Mouse (Mus musculus) midbrain, postnatal 0 days (tissue): ENCODE measurements around the gene Nostrin. TPM values are rescaled to one million over a fixed set of nuclear protein-coding genes. Genes with fewer than 3 reads are reported as not detected.

Experiments used
- ATAC-seq: fragments of 200-750 bp; cut with Nextera tagmentation; 2 replicates; pipeline ENCODE4 v1.8.0; 2017; ENCODE audit warnings: moderate number of reproducible peaks, mild to moderate bottlenecking, moderate TSS enrichment, moderate library complexity; ENCODE audit not compliant: low FRiP score
- DNase-seq: peaks from one replicate; pipeline ENCODE4 v3.0.0-alpha.2; 2015; ENCODE audit warnings: low spot score
- H3K27ac ChIP-seq: fragments of 300-500 bp; sonication (generic); 2 replicates; pipeline ENCODE4 v1.5.1; 2014; ENCODE audit warnings: low read depth, mild to moderate bottlenecking, low read length, mixed read lengths
- H3K27me3 ChIP-seq: fragments of 300-500 bp; sonication (generic); 2 replicates; pipeline ENCODE4 v1.6.1; 2014; ENCODE audit warnings: low read length, control low read depth, mixed read lengths; ENCODE audit not compliant: insufficient read depth
- H3K36me3 ChIP-seq: fragments of 300-500 bp; sonication (generic); 2 replicates; pipeline ENCODE4 v1.6.1; 2014; ENCODE audit warnings: low read length, control low read depth, mixed read lengths; ENCODE audit not compliant: insufficient read depth
- H3K4me1 ChIP-seq: fragments of 300-500 bp; sonication (generic); 2 replicates; pipeline ENCODE4 v1.6.1; 2014; ENCODE audit warnings: mild to moderate bottlenecking, control low read depth, antibody characterized with exemption, low read length, mixed read lengths; ENCODE audit not compliant: insufficient read depth
- H3K4me2 ChIP-seq: fragments of 300-500 bp; sonication (generic); 2 replicates; pipeline ENCODE4 v1.6.1; 2014; ENCODE audit warnings: low read depth, mild to moderate bottlenecking, low read length, mixed read lengths; ENCODE audit not compliant: poor library complexity, severe bottlenecking
- H3K4me3 ChIP-seq: fragments of 300-500 bp; sonication (generic); 2 replicates; pipeline ENCODE4 v1.5.1; 2014; ENCODE audit warnings: low read depth, mild to moderate bottlenecking, low read length, moderate library complexity
- H3K9ac ChIP-seq: fragments of 300-500 bp; sonication (generic); replicated peaks from 2 replicates; pipeline ENCODE4 v1.6.1; 2014; ENCODE audit warnings: mild to moderate bottlenecking, low read length, moderate library complexity, mixed read lengths; ENCODE audit not compliant: poor library complexity, severe bottlenecking
- H3K9me3 ChIP-seq: fragments of 300-500 bp; sonication (generic); 2 replicates; pipeline ENCODE4 v1.6.1; 2016; ENCODE audit warnings: low read length, control low read depth
- CTCF ChIP-seq: IDR thresholded peaks from 2 replicates; pipeline ENCODE4 v1.5.1; 2016; ENCODE audit warnings: antibody characterized with exemption, mild to moderate bottlenecking
- WGBS: fragments of 180-500 bp; shearing (Covaris S2); extraction: QIAGEN DNeasy Blood & Tissue Kit; methylation state at CpG from one replicate; pipeline ENCODE4 v1.1.7; 2014; 5-methylcytosine and 5-hydroxymethylcytosine counted together
- polyA plus RNA-seq: library from polyadenylated mRNA; unstranded; fragments of >200 nt; fragmentation: Nextera tagmentation; extraction: Ambion mirVana; gene quantifications from 2 replicates; pipeline ENCODE4 v1.2.1, GENCODE M21; 2015
- total RNA-seq: library from RNA; depleted of rRNA; stranded (reverse); fragments of >200 nt; gene quantifications from 2 replicates; pipeline ENCODE4 v1.2.3, GENCODE M21; 2014

The Nostrin gene
- total and polyA plus RNA-seq, 2 experiments from 2014 or later, result 2.2 to 6.1 TPM

- Histone ChIP-seq H3K9ac (no peak overlapping the region), H3K4me3 (no peak overlapping the region), H3K4me2 (no peak overlapping the region), H3K4me1 (no peaks in the 10 kb centered on the region), H3K9me3 (no peaks in the 10 kb centered on the region), H3K36me3 (no peaks in the 10 kb centered on the region), H3K27ac (no peak overlapping the region), H3K27me3 (no peaks in the 10 kb centered on the region)
- DNase-seq (no peak), ATAC-seq (no peak)
- 66% methylated on average over 3 of the region's 3 CpGs for WGBS
- TF ChIP-seq CTCF, result no peak
These were observed 3.6 kb upstream of the Nostrin start for GRCm38 (mm10) chr2:69132046-69132445.

- Histone ChIP-seq H3K27ac (no peak overlapping the region), H3K4me1 (no peaks in the 10 kb centered on the region), H3K9me3 (no peaks in the 10 kb centered on the region), H3K27me3 (no peaks in the 10 kb centered on the region), H3K4me3 (no peak overlapping the region), H3K9ac (no peak overlapping the region), H3K36me3 (no peaks in the 10 kb centered on the region), H3K4me2 (no peak overlapping the region)
- WGBS, result 41% methylated on average over 5 of the region's 5 CpGs
- DNase-seq (no peak), ATAC-seq (no peak)
- TF ChIP-seq CTCF, result no peak
These were observed 3.0 kb upstream of the Nostrin start for GRCm38 (mm10) chr2:69132488-69133040.

- H3K36me3 ChIP-seq, result no peaks in the 10 kb centered on the region
- no peaks in the 10 kb centered on the region for H3K27me3 ChIP-seq
- no peaks in the 10 kb centered on the region for H3K4me1 ChIP-seq
- WGBS, result 81% methylated on average over 1 of the region's 1 CpGs
- no peak for TF ChIP-seq CTCF
- H3K27ac ChIP-seq, result no peak overlapping the region
- H3K4me3 ChIP-seq, result no peak overlapping the region
- H3K9me3 ChIP-seq, result no peaks in the 10 kb centered on the region
- ATAC-seq (no peak), DNase-seq (no peak)
- H3K4me2 ChIP-seq, result no peak overlapping the region
- no peak overlapping the region for H3K9ac ChIP-seq
These were observed 1.4 kb upstream of the Nostrin start for GRCm38 (mm10) chr2:69134186-69134585.

- Histone ChIP-seq H3K4me3 (no peak overlapping the region), H3K4me2 (no peak overlapping the region), H3K27me3 (no peaks in the 10 kb centered on the region), H3K36me3 (no peaks in the 10 kb centered on the region), H3K9ac (no peak overlapping the region), H3K9me3 (no peaks in the 10 kb centered on the region), H3K27ac (no peak overlapping the region), H3K4me1 (no peaks in the 10 kb centered on the region)
- DNase-seq, result no peak
- no peak for TF ChIP-seq CTCF
- 70% methylated on average over 9 of the region's 9 CpGs for WGBS
- ATAC-seq, result no peak
These were observed 663 bp upstream of the Nostrin start for GRCm38 (mm10) chr2:69134937-69135336.

GRCm38 (mm10) chr2:69137406-69138084, 1.9 kb downstream of the Nostrin start:
- WGBS, result 90% methylated on average over 10 of the region's 10 CpGs

GRCm38 (mm10) chr2:69138759-69139158, 3.2 kb downstream of the Nostrin start:
- H3K4me2 ChIP-seq, result no peak overlapping the region
- DNase-seq (peak; percentile 40), ATAC-seq (no peak)
- H3K4me3 ChIP-seq, result no peak overlapping the region
- no peak overlapping the region for H3K9ac ChIP-seq
- no peaks in the 10 kb centered on the region for H3K27me3 ChIP-seq
- WGBS, result 76% methylated on average over 4 of the region's 4 CpGs
- no peak for TF ChIP-seq CTCF
- no peaks in the 10 kb centered on the region for H3K36me3 ChIP-seq
- H3K9me3 ChIP-seq, result no peaks in the 10 kb centered on the region
- no peak overlapping the region for H3K27ac ChIP-seq
- no peaks in the 10 kb centered on the region for H3K4me1 ChIP-seq

More at GRCm38 (mm10) chr2:69137406-69138084, 1.9 kb downstream of the Nostrin start:
- Histone ChIP-seq H3K27me3 (no peaks in the 10 kb centered on the region), H3K36me3 (no peaks in the 10 kb centered on the region), H3K9ac (no peak overlapping the region), H3K4me3 (no peak overlapping the region), H3K4me2 (no peak overlapping the region), H3K9me3 (no peaks in the 10 kb centered on the region), H3K4me1 (no peaks in the 10 kb centered on the region), H3K27ac (no peak overlapping the region)
- TF ChIP-seq CTCF, result no peak
- DNase-seq (no peak), ATAC-seq (no peak)
